Mouse (Mus musculus) intestine, embryonic 14.5 days (tissue): Measurements from ENCODE around the gene Snx32. TPM values are rescaled to one million over a fixed set of nuclear protein-coding genes. Genes with fewer than 3 reads are reported as not detected.
"Not testable (repeated sequence)": the region's sequence is repeated elsewhere in the genome, so short reads cannot be mapped to it uniquely, and the experiment has no call there.

Source experiments
- ATAC-seq: fragments of 200-750 bp; cut with Nextera tagmentation; replicated peaks from 2 replicates; pipeline ENCODE4 v1.8.0; 2017; ENCODE audit warnings: low read depth, moderate number of reproducible peaks, moderate TSS enrichment, moderate library complexity; ENCODE audit not compliant: low FRiP score, low TSS enrichment
- DNase-seq: peaks from one replicate; pipeline ENCODE4 v3.0.0-alpha.2; 2018; ENCODE audit warnings: low spot score
- H3K27ac ChIP-seq: fragments of 300-500 bp; sonication (generic); 2 replicates; pipeline ENCODE4 v1.5.1; 2014; ENCODE audit warnings: low read depth, mild to moderate bottlenecking, control low read depth
- H3K27me3 ChIP-seq: fragments of 300-500 bp; sonication (generic); replicated peaks from 2 replicates; pipeline ENCODE4 v1.6.1; 2014; ENCODE audit warnings: low read length, control low read depth; ENCODE audit not compliant: control insufficient read depth, insufficient read depth
- H3K36me3 ChIP-seq: fragments of 300-500 bp; sonication (generic); 2 replicates; pipeline ENCODE4 v1.6.1; 2014; ENCODE audit warnings: low read length, control low read depth; ENCODE audit not compliant: control insufficient read depth, insufficient read depth
- H3K4me1 ChIP-seq: fragments of 300-500 bp; sonication (generic); replicated peaks from 2 replicates; pipeline ENCODE4 v1.6.1; 2014; ENCODE audit warnings: low read length, control low read depth, mixed read lengths; ENCODE audit not compliant: control insufficient read depth, insufficient read depth
- H3K4me2 ChIP-seq: fragments of 300-500 bp; sonication (generic); 2 replicates; pipeline ENCODE4 v1.6.1; 2014; ENCODE audit warnings: low read length
- H3K4me3 ChIP-seq: fragments of 300-500 bp; sonication (generic); 2 replicates; pipeline ENCODE4 v1.5.1; 2014; ENCODE audit warnings: low read depth, low read length, control low read depth, mixed read lengths
- H3K9ac ChIP-seq: fragments of 300-500 bp; sonication (generic); 2 replicates; pipeline ENCODE4 v1.6.1; 2014; ENCODE audit warnings: mild to moderate bottlenecking, low read length
- H3K9me3 ChIP-seq: fragments of 300-500 bp; sonication (generic); 2 replicates; pipeline ENCODE4 v1.6.1; 2016; ENCODE audit warnings: low read length, control low read depth; ENCODE audit not compliant: control insufficient read depth
- WGBS: fragments of 180-500 bp; shearing (Covaris S2); extraction: QIAGEN DNeasy Blood & Tissue Kit; methylation state at CpG from one replicate; pipeline ENCODE4 v1.1.7; 2014; 5-methylcytosine and 5-hydroxymethylcytosine counted together
- polyA plus RNA-seq: library from polyadenylated mRNA; unstranded; fragments of >200 nt; fragmentation: Nextera tagmentation; extraction: Ambion mirVana; gene quantifications from 2 replicates; pipeline ENCODE4 v1.2.1, GENCODE M21; 2014

The Snx32 gene
- polyA plus RNA-seq, 1 experiment from 2014 or later = 9.4 TPM

GRCm38 (mm10) chr19:5494314-5494713, 16.0 kb downstream of the Snx32 start:
- 86% methylated on average over 3 of the region's 3 CpGs for whole genome bisulfite sequencing
- Histone ChIP-seq H3K4me1 (peaks cover 6% of the 10 kb centered on the region), H3K27ac (no peak overlapping the region), H3K27me3 (no peaks in the 10 kb centered on the region), H3K9me3 (no peaks in the 10 kb centered on the region), H3K36me3 (peaks cover 56% of the 10 kb centered on the region), H3K9ac (no peak overlapping the region), H3K4me2 (no peak overlapping the region), H3K4me3 (no peak overlapping the region)
- no peak for ATAC-seq
- no peak for DNase-seq

GRCm38 (mm10) chr19:5493301-5493721, 17.0 kb downstream of the Snx32 start:
- not testable (repeated sequence) for DNase-seq, ATAC-seq, H3K4me1 ChIP-seq, H3K9ac ChIP-seq, H3K4me2 ChIP-seq, H3K9me3 ChIP-seq, H3K4me3 ChIP-seq, H3K27ac ChIP-seq, H3K27me3 ChIP-seq
- 67% methylated on average over 9 of the region's 9 CpGs for WGBS
- peaks cover 56% of the 10 kb centered on the region for H3K36me3 ChIP-seq

GRCm38 (mm10) chr19:5492641-5493040, 17.7 kb downstream of the Snx32 start:
- Histone ChIP-seq H3K9me3 (no peaks in the 10 kb centered on the region), H3K9ac (no peak overlapping the region), H3K4me3 (no peak overlapping the region), H3K36me3 (peaks cover 56% of the 10 kb centered on the region), H3K27ac (no peak overlapping the region), H3K4me1 (peaks cover 9% of the 10 kb centered on the region), H3K4me2 (no peak overlapping the region), H3K27me3 (no peaks in the 10 kb centered on the region)
- DNase-seq (no peak), ATAC-seq (no peak)
- 82% methylated on average over 4 of the region's 4 CpGs for WGBS

- DNase-seq (peak; percentile 89), ATAC-seq (no peak; the same call in none of the 2 replicates)
- H3K27me3 ChIP-seq = no peaks in the 10 kb centered on the region
- H3K9ac ChIP-seq = peak overlapping the region; percentile 96
- H3K36me3 ChIP-seq = peaks cover 41% of the 10 kb centered on the region
- under 1% methylated on average over 59 of the region's 59 CpGs for WGBS
- H3K9me3 ChIP-seq = no peaks in the 10 kb centered on the region
- H3K4me2 ChIP-seq = peak overlapping the region; percentile 75
- peaks cover 18% of the 10 kb centered on the region for H3K4me1 ChIP-seq
- H3K27ac ChIP-seq = peak overlapping the region; percentile 98
- H3K4me3 ChIP-seq = peak overlapping the region; percentile 95
Measured at GRCm38 (mm10) chr19:5490898-5491708, 19.2 kb downstream of the Snx32 start.

DNA sequence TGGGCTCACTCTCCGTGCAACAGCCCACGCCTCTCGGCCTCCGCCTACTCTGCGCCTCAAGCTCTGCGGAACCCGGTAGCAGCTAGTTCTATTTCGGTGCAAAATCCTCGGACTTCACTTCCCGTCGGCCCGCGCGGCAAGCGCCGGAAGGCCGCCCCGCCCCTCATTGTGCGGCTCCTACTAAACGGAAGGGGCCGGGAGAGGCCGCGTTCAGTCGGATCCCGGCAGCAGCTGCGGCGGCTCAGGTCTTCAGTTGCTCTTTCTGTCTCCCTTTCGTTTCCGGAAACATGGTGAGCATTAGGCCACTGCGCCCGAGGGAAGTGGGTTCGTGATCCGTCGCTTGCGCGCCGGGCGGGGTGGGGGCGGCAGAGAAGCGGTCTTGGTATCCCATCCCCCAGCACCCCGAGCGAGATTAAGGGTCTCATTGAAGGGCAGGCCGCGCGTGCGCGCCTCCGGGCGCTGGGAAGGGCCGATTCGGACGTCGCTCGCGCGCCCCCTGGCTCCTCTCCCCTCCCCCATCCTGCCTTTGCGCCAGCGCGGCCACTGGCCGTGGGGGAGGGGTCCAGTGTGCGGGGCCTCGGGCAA, 19.9 kb downstream of the Snx32 start, which contains the start of gene Cfl1:
Gene Cfl1 (plus strand): TSS at position 143 of the 585 bp plus-strand sequence.
- ATAC-seq (peak; percentile 54), DNase-seq (peak; percentile 95)
- Histone ChIP-seq H3K4me1 (peaks cover 18% of the 10 kb centered on the region), H3K4me2 (peak within 1 kb of the TSS; percentile 75), H3K27me3 (no peaks in the 10 kb centered on the region), H3K9ac (peak within 1 kb of the TSS; percentile 96), H3K36me3 (peaks cover 41% of the 10 kb centered on the region), H3K27ac (peak within 1 kb of the TSS; percentile 98), H3K9me3 (no peaks in the 10 kb centered on the region), H3K4me3 (peak within 1 kb of the TSS; percentile 95)
- WGBS = under 1% methylated on average over 56 of the region's 62 CpGs

DNA sequence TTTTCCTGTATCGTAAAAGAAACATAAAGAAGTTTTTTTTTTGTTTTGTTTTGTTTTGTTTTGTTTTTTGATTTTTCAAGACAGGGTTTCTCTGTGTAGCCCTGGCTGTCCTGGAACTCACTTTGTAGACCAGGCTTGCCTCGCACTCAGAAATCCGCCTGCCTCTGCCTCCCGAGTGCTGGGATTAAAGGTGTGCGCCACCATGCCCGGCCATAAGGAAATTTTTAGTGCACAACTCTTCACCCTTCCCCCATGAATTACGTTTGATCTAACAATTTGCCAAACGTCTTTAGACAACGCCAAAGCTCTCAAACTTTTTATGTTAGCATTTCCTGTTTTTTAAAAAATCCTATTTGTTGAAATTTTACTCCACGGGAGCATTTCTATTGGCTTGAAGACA, 20.6 kb downstream of the Snx32 start:
- Histone ChIP-seq H3K4me1 (peaks cover 18% of the 10 kb centered on the region), H3K4me2 (peak overlapping the region; percentile 75), H3K4me3 (peak overlapping the region; percentile 95; the same call in 1 of the 2 replicates), H3K36me3 (peaks cover 43% of the 10 kb centered on the region), H3K27ac (peak overlapping the region; percentile 98)
- H3K27me3 ChIP-seq, H3K9me3 ChIP-seq, ATAC-seq, DNase-seq, H3K9ac ChIP-seq: not testable (repeated sequence)
- WGBS = 47% methylated on average over 10 of the region's 10 CpGs

- ATAC-seq = peak; percentile 78
- Histone ChIP-seq H3K27me3 (no peaks in the 10 kb centered on the region), H3K9me3 (no peaks in the 10 kb centered on the region), H3K9ac (peak overlapping the region; percentile 41), H3K36me3 (peaks cover 42% of the 10 kb centered on the region), H3K4me1 (peaks cover 18% of the 10 kb centered on the region), H3K4me3 (peak overlapping the region; percentile 48), H3K27ac (peak overlapping the region; percentile 98), H3K4me2 (peak overlapping the region; percentile 75)
- DNase-seq = peak; percentile 96
- WGBS = under 1% methylated on average over 26 of the region's 26 CpGs
Measured at GRCm38 (mm10) chr19:5488878-5489571, 21.3 kb downstream of the Snx32 start.

- peak within 1 kb of the TSS; percentile 48 for H3K4me3 ChIP-seq
- H3K9me3 ChIP-seq = no peaks in the 10 kb centered on the region
- peak; percentile 70 for ATAC-seq
- no peaks in the 10 kb centered on the region for H3K27me3 ChIP-seq
- under 1% methylated on average over 38 of the region's 39 CpGs for WGBS
- DNase-seq = peak; percentile 99
- H3K27ac ChIP-seq = peak within 1 kb of the TSS; percentile 98
- H3K4me1 ChIP-seq = peaks cover 18% of the 10 kb centered on the region
- H3K4me2 ChIP-seq = peak within 1 kb of the TSS; percentile 75
- peaks cover 42% of the 10 kb centered on the region for H3K36me3 ChIP-seq
- peak within 1 kb of the TSS; percentile 41 for H3K9ac ChIP-seq
Measured at GRCm38 (mm10) chr19:5487768-5488550, 22.4 kb downstream of the Snx32 start, which contains the start of gene Mus81. Gene Mus81, minus strand, starts transcription at chr19:5488402.
